Comparison of ENCODE assay signal across 29 mouse cellular contexts in genomic region chr1:178924492-178925183, GRCm38 (mm10).
A peak's percentile ranks its signal among the peaks of the same experiment; 100 is the strongest.
DNase-seq lines count a peak whose midpoint lies in the region; ATAC-seq and TF ChIP-seq lines count a peak whose summit lies in the region.
"Had no signal": no experiment of that assay in that cellular context is flagged by ENCODE, and none has a peak within 500 bp of the region (broad histone marks: within the 10 kb centered on the region; RNA-seq: fewer than 3 reads in every experiment).

No protein-coding gene starts in this region.

- H3K4me3 ChIP-seq in intestine, embryonic 14.5 days (ENCODE audit: low read depth, low read length), result no peak overlapping the region
- H3K4me3 ChIP-seq in intestine, postnatal 0 days (ENCODE audit: low read depth, low read length), result no peak overlapping the region
- no peak overlapping the region for H3K4me3 ChIP-seq in liver, postnatal 0 days (ENCODE audit: low read depth, low read length)
- H3K4me3 ChIP-seq: forebrain, embryonic 13.5 days; heart, embryonic 10.5 days; heart, embryonic 15.5 days; hindbrain, embryonic 12.5 days; kidney, embryonic 15.5 days; left cerebral cortex, adult 2 months; liver, embryonic 12.5 days; midbrain, embryonic 12.5 days had no signal

- intact Hi-C loops in left cerebral cortex, postnatal 25 days (cut with DNase I), result no loop called here

- no peak overlapping the region for H3K27ac ChIP-seq in intestine, embryonic 14.5 days (ENCODE audit: low read depth)
- no peak overlapping the region for H3K27ac ChIP-seq in intestine, postnatal 0 days (ENCODE audit: low read depth, low read length)
- H3K27ac ChIP-seq in liver, postnatal 0 days (ENCODE audit: low read depth), result no peak overlapping the region
- H3K27ac ChIP-seq: forebrain, embryonic 13.5 days; heart, embryonic 10.5 days; heart, embryonic 15.5 days; hindbrain, embryonic 12.5 days; hindbrain, postnatal 0 days; kidney, embryonic 15.5 days; left cerebral cortex, adult 2 months; liver, embryonic 12.5 days; midbrain, embryonic 12.5 days had no signal

- H3K36me3 ChIP-seq in intestine, embryonic 14.5 days (ENCODE audit: control insufficient read depth, insufficient read depth, low read length), result peaks cover 10% of the 10 kb centered on the region; the same call in 1 of the 2 replicates
- no peaks in the 10 kb centered on the region for H3K36me3 ChIP-seq in intestine, postnatal 0 days (ENCODE audit: control insufficient read depth, insufficient read depth)
- no peaks in the 10 kb centered on the region for H3K36me3 ChIP-seq in liver, postnatal 0 days (replicated peaks; ENCODE audit: insufficient read depth, low read length)
- H3K36me3 ChIP-seq: liver, embryonic 12.5 days; midbrain, embryonic 12.5 days had no signal

- H3K9ac ChIP-seq in intestine, embryonic 14.5 days (ENCODE audit: low read length), result no peak overlapping the region
- H3K9ac ChIP-seq in intestine, postnatal 0 days (ENCODE audit: low read depth, low read length), result no peak overlapping the region
- H3K9ac ChIP-seq in liver, postnatal 0 days (replicated peaks), result no peak overlapping the region
- H3K9ac ChIP-seq: forebrain, embryonic 13.5 days; heart, embryonic 15.5 days; hindbrain, embryonic 12.5 days; kidney, embryonic 15.5 days; liver, embryonic 12.5 days; midbrain, embryonic 12.5 days had no signal

- no peak for DNase-seq in intestine, embryonic 14.5 days (ENCODE audit: low spot score)
- DNase-seq in spleen, postnatal 36 days (ENCODE audit: low spot score in 2 of 2), result peak; percentile 10 to 24
- DNase-seq in spleen, postnatal 14 days (ENCODE audit: low spot score in 2 of 2), result no peak
- DNase-seq in frontal cortex, postnatal 10 days (ENCODE audit: low spot score in 2 of 2), result no peak
- DNase-seq in left cerebral cortex, postnatal 25 days (ENCODE audit: low spot score in 2 of 2), result no peak
- DNase-seq in liver, postnatal 0 days, result no peak
- DNase-seq: adrenal gland, postnatal 36 days; cerebellum, adult 2 months; cerebellum, postnatal 14 days; gastrocnemius, postnatal 14 days; heart, adult 11 months; kidney, adult 18-20 months; lung, adult 18-20 months; right cerebral cortex, adult 18-20 months; spleen, adult 18-20 months; thymus, adult 18-20 months; thymus, postnatal 25 days had no signal

- 62% methylated on average over 8 of the region's 8 CpGs for WGBS in intestine, embryonic 14.5 days
- WGBS in intestine, postnatal 0 days, result 74% methylated on average over 8 of the region's 8 CpGs
- 46% methylated on average over 8 of the region's 8 CpGs for WGBS in liver, postnatal 0 days (ENCODE audit: insufficient replicate concordance)

- no peak overlapping the region for H3K4me2 ChIP-seq in intestine, embryonic 14.5 days (ENCODE audit: low read length)
- no peak overlapping the region for H3K4me2 ChIP-seq in intestine, postnatal 0 days (replicated peaks; ENCODE audit: low read depth)
- no peak overlapping the region for H3K4me2 ChIP-seq in liver, postnatal 0 days (ENCODE audit: low read depth, low read length)
- H3K4me2 ChIP-seq: forebrain, embryonic 13.5 days; heart, embryonic 15.5 days; hindbrain, embryonic 12.5 days; kidney, embryonic 15.5 days; liver, embryonic 12.5 days; midbrain, embryonic 12.5 days had no signal

- ATAC-seq in intestine, embryonic 14.5 days (replicated peaks; ENCODE audit: low FRiP score, low TSS enrichment, low read depth), result 0 out of 2 replicates have a peak, but pooled peaks have one; percentile 40
- ATAC-seq in intestine, postnatal 0 days, result no peak
- peak; percentile 60 to 83; a peak in 3 of 4 replicates for ATAC-seq in hematopoietic stem cell, adult 5-6 weeks (replicated peaks in 1 of 2; ENCODE audit: insufficient read depth in 1 of 2, low FRiP score in 2 of 2, low TSS enrichment in 1 of 2, low read depth in 1 of 2, poor library complexity in 2 of 2, severe bottlenecking in 2 of 2)
- ATAC-seq in liver, postnatal 0 days, result no peak
- ATAC-seq: forebrain, embryonic 13.5 days; hindbrain, postnatal 0 days; liver, embryonic 12.5 days; lung, postnatal 0 days had no signal

- no peaks in the 10 kb centered on the region for H3K27me3 ChIP-seq in intestine, embryonic 14.5 days (replicated peaks; ENCODE audit: control insufficient read depth, insufficient read depth, low read length)
- no peaks in the 10 kb centered on the region for H3K27me3 ChIP-seq in intestine, postnatal 0 days (replicated peaks; ENCODE audit: control insufficient read depth, insufficient read depth, low read length)
- no peaks in the 10 kb centered on the region for H3K27me3 ChIP-seq in liver, postnatal 0 days (ENCODE audit: insufficient read depth, low read length)
- H3K27me3 ChIP-seq: forebrain, embryonic 13.5 days; heart, embryonic 15.5 days; hindbrain, embryonic 12.5 days; kidney, embryonic 15.5 days; midbrain, embryonic 12.5 days had no signal

- TF ChIP-seq EP300 in liver, postnatal 0 days (IDR thresholded peaks at IDR 0.05; ENCODE audit: low read depth), result no peak

- no peak for TF ChIP-seq CTCF in intestine, postnatal 0 days (IDR thresholded peaks at IDR 0.05; ENCODE audit: low read depth)
- TF ChIP-seq CTCF in liver, postnatal 0 days (IDR thresholded peaks at IDR 0.05; ENCODE audit: low read depth), result no peak

- H3K9me3 ChIP-seq in intestine, embryonic 14.5 days (ENCODE audit: control insufficient read depth, low read length), result no peaks in the 10 kb centered on the region
- no peaks in the 10 kb centered on the region for H3K9me3 ChIP-seq in intestine, postnatal 0 days (ENCODE audit: control insufficient read depth)
- H3K9me3 ChIP-seq in liver, postnatal 0 days (ENCODE audit: low read length), result no peaks in the 10 kb centered on the region
- H3K9me3 ChIP-seq: forebrain, embryonic 13.5 days; heart, embryonic 10.5 days; heart, embryonic 15.5 days; hindbrain, embryonic 12.5 days; kidney, embryonic 15.5 days; liver, embryonic 12.5 days; midbrain, embryonic 12.5 days had no signal

- no peaks in the 10 kb centered on the region for H3K4me1 ChIP-seq in intestine, embryonic 14.5 days (replicated peaks; ENCODE audit: control insufficient read depth, insufficient read depth, low read length)
- no peaks in the 10 kb centered on the region for H3K4me1 ChIP-seq in intestine, postnatal 0 days (replicated peaks; ENCODE audit: control insufficient read depth, insufficient read depth, low read length)
- H3K4me1 ChIP-seq in liver, postnatal 0 days (ENCODE audit: insufficient read depth), result no peaks in the 10 kb centered on the region
- H3K4me1 ChIP-seq: forebrain, embryonic 13.5 days; heart, embryonic 10.5 days; heart, embryonic 15.5 days; kidney, embryonic 15.5 days; liver, embryonic 12.5 days; midbrain, embryonic 12.5 days had no signal

Comparison
In these comparisons a context has a peak if more than half of its experiments do, and no peak if none do; other contexts are left out.
1. ATAC-seq: peak in intestine, embryonic 14.5 days (single experiment) and hematopoietic stem cell, adult 5-6 weeks (2 of 2); none in intestine, postnatal 0 days (single experiment) and liver, postnatal 0 days (single experiment).
2. DNase-seq: peak in spleen, postnatal 36 days (2 of 2); none in intestine, embryonic 14.5 days (single experiment), spleen, postnatal 14 days (0 of 2), frontal cortex, postnatal 10 days (0 of 2), left cerebral cortex, postnatal 25 days (0 of 2) and liver, postnatal 0 days (single experiment).